Mouse (Mus musculus): Measurements from ENCODE around the gene Clasp1.

Clasp1 gene

DNA sequence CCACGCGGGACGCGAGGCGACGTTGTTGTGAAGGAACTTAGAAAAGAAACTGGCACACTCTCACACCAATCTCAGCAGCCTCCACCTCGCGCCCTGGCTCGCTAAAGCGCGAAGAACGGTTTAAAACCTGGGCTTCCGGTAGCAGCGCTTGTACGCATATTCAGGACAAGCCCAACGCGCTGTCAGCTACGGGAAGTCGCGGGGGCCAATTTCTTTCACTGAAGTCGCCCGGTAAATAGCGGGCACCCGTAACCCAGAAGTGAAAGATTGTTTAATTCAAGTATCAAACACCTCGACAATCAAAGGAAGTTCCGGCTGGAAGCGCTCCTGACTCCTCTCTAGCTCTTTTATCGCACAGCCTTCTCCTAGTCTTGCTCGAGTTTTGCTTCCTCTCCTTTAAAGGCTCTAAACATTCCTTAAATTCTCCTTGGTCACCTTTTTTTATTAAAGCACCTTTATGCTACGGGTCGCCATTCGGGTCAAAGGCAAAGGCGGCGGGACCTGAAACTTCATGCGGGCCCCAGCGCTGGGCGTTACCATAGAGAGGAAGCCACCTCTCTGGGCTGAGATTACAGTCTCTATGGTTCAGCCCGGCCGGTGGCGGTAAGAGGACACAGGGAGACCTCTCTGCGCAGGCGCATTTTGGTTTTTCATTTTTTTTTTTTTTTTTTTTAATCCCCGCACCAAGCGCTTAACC, at the start of gene Clasp1:
Gene Clasp1 (plus strand): TSS at position 302 of the 697 bp plus-strand sequence.
- peak; percentile 95 for DNase-seq

DNA sequence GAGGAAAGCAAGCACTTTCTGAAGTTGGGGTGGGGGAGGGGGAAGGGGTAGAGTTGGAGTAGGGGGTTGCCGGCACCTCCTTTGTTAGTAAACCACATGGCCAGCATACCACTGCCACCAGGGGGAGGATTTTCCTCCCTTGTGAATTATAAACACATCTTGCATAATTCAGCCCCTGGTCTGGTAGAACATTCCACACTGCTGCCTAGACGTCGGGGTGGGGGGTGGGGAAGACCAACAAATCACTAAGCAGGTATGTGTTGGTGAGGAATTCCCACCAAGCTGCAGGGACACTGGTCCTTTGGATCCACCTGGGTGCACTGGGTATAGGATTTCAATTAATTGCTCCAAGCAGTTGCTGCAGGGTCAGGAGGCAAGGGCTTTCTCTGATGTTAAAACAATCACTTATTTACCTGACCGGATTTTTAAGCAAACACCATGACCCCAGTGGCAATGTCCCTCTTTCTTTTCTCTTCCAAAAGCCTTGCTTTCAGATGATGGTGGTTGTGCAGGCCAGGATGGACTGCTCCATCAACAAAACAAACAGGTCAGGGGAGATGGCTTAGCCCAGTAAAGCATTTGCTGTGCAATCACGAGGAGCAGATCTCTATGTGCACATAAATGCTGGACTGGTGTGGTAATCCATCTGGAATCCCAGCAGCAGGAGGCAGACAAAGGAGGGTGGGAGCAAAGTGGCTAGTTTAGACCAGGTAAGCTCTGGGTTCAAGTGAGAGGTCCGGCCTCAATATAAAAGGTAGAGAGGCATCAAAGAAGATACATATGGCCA, 45.0 kb upstream of the Clasp1 start:
- peak; percentile 31 for DNase-seq

- no peak for DNase-seq
Observed at GRCm38 (mm10) chr1:118349922-118350321, 38.9 kb upstream of the Clasp1 start.

- no peak for DNase-seq
Observed at GRCm38 (mm10) chr1:118359071-118359761, 29.6 kb upstream of the Clasp1 start.

DNA sequence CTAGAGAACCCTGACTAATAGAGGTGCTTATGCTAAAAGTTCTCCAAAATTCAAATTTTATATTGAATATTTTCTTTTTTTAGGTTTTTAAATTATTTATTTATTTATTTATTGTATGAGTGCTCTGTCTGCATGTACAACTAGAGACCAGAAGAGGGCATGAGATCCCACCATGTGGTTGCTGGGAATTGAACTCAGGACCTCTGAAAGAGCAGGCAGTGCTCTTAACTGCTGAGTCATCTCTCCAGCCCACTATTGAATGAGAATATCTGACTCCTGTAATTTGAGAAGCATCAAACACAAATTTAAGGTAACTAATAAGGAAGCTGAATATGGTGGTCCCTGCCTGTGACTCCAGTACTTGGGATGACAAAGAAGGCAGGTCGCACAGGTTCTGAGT, 20.9 kb upstream of the Clasp1 start:
- no peak for DNase-seq

DNA sequence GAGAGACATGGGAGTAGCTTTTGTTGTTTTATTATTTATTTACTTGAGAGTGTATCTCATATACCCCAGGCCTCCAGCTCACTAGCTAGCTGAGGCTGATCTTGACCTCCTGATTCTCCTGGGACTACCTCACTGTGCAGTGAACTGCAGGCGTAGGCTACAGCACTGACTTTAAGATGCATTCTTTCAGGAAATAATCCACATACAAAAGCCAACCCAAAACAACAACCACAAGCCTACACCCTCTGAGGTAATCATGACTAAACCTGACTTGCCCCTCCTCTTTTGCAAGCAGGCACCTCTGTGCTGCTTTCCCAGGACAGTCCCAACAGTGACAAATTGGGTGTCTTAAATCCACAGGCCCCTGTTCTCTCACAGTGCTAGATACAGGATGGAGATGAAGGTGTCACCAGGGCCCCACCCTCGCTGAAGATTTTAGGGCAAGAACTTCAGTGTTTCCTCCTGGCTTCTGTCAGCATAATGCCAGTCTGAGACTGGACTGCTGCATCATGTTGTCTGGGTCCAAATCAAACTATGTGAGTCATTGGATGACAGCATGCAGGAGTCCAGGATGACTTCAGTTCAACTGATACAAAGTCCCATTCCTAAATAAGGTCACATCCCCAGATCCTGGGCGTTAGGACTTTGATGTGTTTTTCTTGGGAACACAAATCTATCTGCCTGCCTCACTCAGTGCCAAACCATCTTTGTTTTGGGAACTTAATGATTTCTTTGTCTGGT, 20.0 kb upstream of the Clasp1 start:
- DNase-seq, result no peak

DNA sequence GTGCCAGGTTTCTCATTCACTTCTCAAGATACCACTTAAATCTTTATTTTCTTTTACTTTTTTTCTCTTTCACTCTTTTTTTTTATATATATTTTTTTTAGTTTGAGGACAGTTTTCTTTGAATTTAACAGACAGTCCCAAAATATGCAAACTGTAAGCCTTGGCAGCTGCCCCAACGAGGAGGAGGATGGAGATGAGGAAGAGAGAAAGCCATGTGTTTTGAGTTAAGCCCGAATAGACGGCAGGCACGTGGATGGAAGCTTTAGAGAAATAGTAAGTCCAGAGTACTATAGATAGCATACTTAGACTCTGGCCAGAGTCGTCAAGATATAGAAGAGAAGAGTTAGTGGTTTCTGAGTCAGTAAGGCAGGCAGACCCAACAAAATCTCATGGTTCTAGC, 11.1 kb upstream of the Clasp1 start:
- DNase-seq, result no peak

- no peak for DNase-seq
Observed at GRCm38 (mm10) chr1:118380105-118380786, 8.6 kb upstream of the Clasp1 start.

DNA sequence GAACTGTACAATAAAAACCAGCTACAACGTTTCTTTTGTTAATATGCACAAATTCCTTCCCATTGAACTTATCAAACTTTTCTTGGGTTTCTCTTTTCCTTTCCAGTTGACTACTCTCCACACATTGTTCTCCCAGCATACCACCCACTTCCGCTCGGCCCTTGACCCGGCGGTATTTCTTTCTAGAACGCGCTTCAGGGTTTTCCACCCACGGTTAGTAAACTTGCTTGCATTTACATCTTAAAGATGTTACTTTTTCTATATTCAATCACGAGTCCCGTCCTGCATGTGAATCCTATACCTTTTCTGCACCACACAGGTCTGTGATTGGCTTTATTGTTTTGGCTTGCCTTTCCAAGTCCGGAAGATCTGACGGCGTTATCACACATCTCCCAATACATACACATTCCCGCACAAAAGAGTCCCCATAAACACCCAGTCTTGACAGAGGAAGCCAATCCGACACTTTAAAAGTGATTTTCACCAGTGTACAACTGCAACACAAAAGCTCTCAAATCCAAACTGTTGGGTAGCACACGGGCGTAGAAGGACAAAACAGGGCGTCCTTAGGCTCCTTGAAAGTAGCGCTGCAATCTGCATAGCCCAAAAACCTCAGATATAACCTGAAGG, 616 bp upstream of the Clasp1 start:
- peak; percentile 79 for DNase-seq

DNA sequence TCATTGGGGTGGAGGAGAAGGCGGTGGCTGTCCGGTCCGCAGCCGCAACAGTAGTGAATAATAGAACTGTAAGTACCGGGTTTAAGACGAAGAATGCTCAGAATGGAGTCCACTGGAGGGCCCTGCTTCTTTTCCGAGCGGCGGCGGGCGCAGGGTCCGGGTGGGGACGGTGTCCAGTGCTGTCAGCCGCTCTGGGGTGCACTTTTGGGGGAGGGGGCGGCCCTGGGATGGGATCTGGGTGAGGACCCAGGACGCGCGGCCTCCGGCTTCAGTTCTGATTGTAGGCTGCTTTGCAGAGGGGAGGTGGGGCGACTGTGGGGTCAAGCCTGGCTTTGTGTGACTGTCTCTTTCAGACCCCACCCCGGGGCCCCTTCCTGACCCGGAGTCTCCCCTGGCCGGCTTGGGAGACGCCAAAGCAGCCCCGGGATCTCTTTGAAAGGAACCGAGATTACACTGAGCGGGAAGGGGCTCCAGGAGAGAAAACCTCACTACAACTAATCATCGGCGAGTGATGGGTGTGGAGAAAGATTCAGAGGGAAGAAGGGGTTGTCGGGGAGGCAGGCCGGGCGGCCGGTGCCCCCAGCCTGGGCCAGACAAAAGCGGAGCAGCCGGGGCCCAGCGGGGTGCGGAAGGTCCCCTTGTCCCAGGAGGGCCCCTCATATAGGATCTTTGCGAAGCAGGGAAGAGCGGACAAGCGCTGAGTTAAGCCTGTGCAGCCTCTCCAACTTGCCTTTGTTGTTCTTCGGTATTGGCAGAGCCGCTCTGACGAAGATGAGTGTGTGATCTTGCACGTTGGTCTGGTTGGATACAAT, 802 bp downstream of the Clasp1 start:
- DNase-seq, result peak; percentile 21

DNA sequence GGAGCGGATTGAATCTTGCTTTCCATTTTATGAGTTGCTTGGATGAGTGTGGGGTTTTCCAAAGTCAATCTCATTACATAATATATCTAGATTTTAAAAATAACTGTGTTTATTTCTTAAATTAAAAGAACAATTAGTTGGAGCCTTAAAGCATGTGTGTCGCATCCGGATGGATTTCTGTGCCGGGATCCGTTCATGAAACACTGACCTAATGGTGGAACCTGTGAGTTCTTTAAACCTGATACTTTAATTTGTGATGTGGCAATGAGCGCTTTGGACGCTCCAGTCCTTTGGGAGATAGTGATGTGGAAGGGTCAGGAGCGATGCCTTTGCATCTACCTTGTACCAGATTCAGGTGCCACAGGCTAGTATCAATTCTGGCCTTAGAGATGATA, 1.4 kb downstream of the Clasp1 start:
- no peak for DNase-seq

GRCm38 (mm10) chr1:118390871-118391387, 2.1 kb downstream of the Clasp1 start:
- no peak for DNase-seq

DNA sequence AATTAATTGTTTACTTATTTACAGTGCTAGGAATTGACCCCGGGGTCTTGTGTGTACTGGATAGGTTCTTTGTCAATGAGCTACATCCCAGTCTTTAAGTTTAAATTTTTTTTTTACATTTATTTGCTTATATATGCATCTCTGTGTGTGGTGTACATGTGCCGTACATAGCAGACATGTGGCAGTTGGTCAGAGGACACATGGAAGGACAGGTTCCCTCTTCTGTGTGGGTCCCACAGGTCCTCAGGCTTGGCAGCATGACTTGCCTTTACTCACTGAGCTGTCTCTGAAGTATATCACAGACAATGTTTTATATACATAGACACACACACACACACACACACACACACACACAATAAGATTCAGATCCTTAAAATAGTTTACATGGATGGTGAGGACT, 3.4 kb downstream of the Clasp1 start:
- DNase-seq, result no peak

- no peak for DNase-seq
Observed at GRCm38 (mm10) chr1:118393916-118394315, 5.1 kb downstream of the Clasp1 start.

- no peak for DNase-seq
Observed at GRCm38 (mm10) chr1:118397866-118398265, 9.0 kb downstream of the Clasp1 start.

GRCm38 (mm10) chr1:118398567-118398966, 9.7 kb downstream of the Clasp1 start:
- peak; percentile 70 for DNase-seq

DNA sequence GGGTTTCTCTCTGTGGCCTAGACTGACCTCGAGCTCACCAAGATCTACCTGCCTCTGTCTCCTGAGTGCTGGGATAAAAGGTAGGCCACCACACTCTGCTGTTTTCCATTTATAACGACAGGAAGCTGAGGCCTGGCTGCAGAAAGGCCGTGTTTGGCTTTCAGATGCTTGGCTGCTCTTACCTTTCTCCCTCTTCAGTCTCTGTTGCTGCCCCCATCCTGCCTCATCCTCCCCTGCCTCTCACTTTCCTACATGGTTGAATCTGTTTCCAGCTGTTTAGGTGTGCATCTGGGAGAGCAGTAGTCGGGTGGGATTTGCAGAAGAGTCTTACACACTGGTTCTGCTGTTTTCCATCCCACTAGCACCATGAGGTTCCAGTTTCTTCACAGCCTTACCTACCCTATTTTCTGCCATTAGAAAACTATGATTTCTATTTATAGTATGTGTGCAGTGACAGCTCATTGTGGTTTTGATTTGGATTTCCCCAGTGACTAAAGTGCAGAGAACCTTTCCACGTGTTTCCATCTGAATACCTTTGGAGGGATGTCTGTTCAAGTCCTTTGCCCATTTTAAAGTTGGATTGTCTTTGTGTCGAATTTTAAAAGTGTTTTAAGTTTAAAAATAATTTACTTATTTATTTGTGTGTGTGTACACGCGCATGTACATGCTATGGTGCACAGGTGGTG, 10.9 kb downstream of the Clasp1 start:
- DNase-seq, result no peak

DNA sequence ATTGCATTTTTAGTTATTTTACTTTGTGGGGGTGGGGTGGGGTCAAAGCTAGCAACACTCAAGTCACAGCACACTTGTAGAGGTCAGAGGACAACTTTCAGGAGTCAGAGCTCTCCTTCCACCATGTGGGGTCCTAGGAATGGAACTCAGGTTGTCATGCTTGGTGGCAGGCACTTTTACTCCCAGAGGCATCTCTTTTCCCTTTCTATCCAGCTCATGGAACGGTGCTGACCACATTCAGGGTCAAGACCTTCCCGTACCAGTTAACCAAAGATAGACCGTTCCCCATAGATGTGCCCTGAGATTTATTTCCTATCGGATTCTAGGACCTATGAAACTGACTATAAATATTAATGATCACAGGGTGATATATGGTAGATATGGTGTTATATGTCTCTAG, 13.1 kb downstream of the Clasp1 start:
- no peak for DNase-seq

GRCm38 (mm10) chr1:118402556-118402955, 13.7 kb downstream of the Clasp1 start:
- no peak for DNase-seq

DNA sequence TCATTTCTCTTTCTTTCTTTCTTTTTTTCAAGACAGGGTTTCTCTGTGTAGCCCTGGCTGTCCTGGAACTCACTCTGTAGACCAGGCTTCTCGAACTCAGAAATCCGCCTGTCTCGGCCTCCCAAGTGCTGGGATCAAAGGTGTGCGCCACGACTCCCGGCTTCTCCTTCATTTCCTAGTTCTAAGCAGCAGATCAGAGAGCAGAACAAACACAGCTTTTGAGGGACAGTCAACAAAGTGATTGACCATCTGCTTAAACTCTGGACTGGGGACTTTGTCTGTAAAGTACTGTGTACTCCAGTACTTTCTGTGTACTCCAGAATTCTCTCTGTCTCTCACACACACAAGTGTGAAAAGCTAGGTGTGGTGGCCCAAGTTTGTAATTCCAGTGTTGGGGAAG, 14.1 kb downstream of the Clasp1 start:
- no peak for DNase-seq

Data from lung, postnatal 14 days (tissue).